In the genomic region with DNA sequence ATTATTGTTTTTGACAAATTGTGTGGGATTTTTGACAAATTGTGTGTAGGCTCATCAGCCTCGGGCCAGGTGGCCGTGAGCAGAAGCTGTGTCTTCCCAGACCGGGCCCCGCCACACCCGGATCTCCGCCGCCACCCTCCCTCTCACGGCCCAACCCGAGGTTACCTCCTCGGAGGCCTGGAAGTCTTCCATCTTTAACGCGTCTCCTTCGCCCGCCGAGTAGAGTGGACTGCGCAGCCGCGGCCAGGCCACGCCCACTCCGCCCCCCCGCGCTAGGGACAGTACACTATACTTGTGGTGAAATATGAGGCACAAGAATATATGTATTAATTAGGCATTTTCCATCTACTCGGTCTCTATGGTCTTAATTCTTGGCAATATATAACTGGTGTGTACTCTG, we compare ENCODE assay signal across 8 mouse cellular contexts.
DNase-seq lines count a peak whose midpoint lies in the region; ATAC-seq and TF ChIP-seq lines count a peak whose summit lies in the region.
"Not testable (repeated sequence)": the region's sequence is repeated elsewhere in the genome, so short reads cannot be mapped to it uniquely, and the experiment has no call there.

No protein-coding gene starts in this region.

- not testable (repeated sequence) for H3K36me3 ChIP-seq in neural tube, embryonic 15.5 days

- peak; percentile 59 for ATAC-seq in neural tube, embryonic 15.5 days (ENCODE audit: low FRiP score)

- WGBS in lung, adult 2 months, result 20% methylated on average over 23 of the region's 23 CpGs
- WGBS in neural tube, embryonic 15.5 days, result 31% methylated on average over 23 of the region's 23 CpGs

- not testable (repeated sequence) for H3K9me3 ChIP-seq in neural tube, embryonic 15.5 days (replicated peaks)

- H3K4me2 ChIP-seq in neural tube, embryonic 15.5 days, result peak overlapping the region; percentile 56

- H3K4me1 ChIP-seq in lung, adult 2 months (ENCODE audit: control insufficient read depth, insufficient read depth, low read length); neural tube, embryonic 15.5 days: not testable (repeated sequence)

- H3K27ac ChIP-seq in neural tube, embryonic 15.5 days (replicated peaks), result not testable (repeated sequence)

- DNase-seq in ES-CJ7 (ENCODE audit: low read depth, low spot score), result peak; percentile 21
- peak; percentile 92 for DNase-seq in cerebellum, postnatal 10 days
- peak; percentile 54 to 62 for DNase-seq in frontal cortex, postnatal 25 days (ENCODE audit: low spot score in 2 of 2)
- peak; percentile 78 for DNase-seq in heart, postnatal 4 days
- peak; percentile 43 to 62 for DNase-seq in layer of hippocampus, adult 18-20 months (ENCODE audit: low spot score in 2 of 2)
- peak; percentile 65 for DNase-seq in lung, adult 2 months
- peak; percentile 86 for DNase-seq in testis, postnatal 14 days (ENCODE audit: low spot score)

- not testable (repeated sequence) for H3K27me3 ChIP-seq in neural tube, embryonic 15.5 days (replicated peaks)

- not testable (repeated sequence) for H3K4me3 ChIP-seq in lung, adult 2 months (replicated peaks; ENCODE audit: extremely low read depth, low read depth, low read length)
- H3K4me3 ChIP-seq in neural tube, embryonic 15.5 days (replicated peaks), result peak overlapping the region; percentile 35

- not testable (repeated sequence) for TF ChIP-seq CTCF in lung, adult 2 months (IDR thresholded peaks at IDR 0.05; ENCODE audit: insufficient read depth, low read length)

- not testable (repeated sequence) for TF ChIP-seq POLR2A in lung, adult 2 months (IDR thresholded peaks at IDR 0.05; ENCODE audit: borderline replicate concordance, extremely low read depth, low read depth, low read length)

- H3K9ac ChIP-seq in neural tube, embryonic 15.5 days (replicated peaks), result not testable (repeated sequence)

Comparison
In these comparisons a context has a peak if more than half of its experiments do, and no peak if none do; other contexts are left out.
1. DNase-seq: peak in every context shown above with its lines; median percentile 92 in cerebellum, postnatal 10 days; 86 in testis, postnatal 14 days; 78 in heart, postnatal 4 days; 65 in lung, adult 2 months; 58 in frontal cortex, postnatal 25 days; 52 in layer of hippocampus, adult 18-20 months; 21 in ES-CJ7.